Mouse (Mus musculus) macrophage (primary cell): ENCODE data around the gene Akt1. TPM values are rescaled to one million over a fixed set of nuclear protein-coding genes. Genes with fewer than 3 reads are reported as not detected.

Source experiments
- H3K27ac ChIP-seq: fragments of 350-480 bp; formaldehyde crosslinking; 2 replicates; pipeline ENCODE4 v1.9.0; 2021
- H3K36me3 ChIP-seq: fragments of 350-480 bp; formaldehyde crosslinking; 2 replicates; pipeline ENCODE4 v1.9.0; 2021; ENCODE audit errors: inconsistent target
- H3K4me3 ChIP-seq: fragments of 350-480 bp; formaldehyde crosslinking; 2 replicates; pipeline ENCODE4 v1.9.0; 2021; ENCODE audit errors: inconsistent target
- H3K79me2 ChIP-seq: fragments of 350-480 bp; formaldehyde crosslinking; 2 replicates; pipeline ENCODE4 v1.9.0; 2021; ENCODE audit errors: inconsistent target
- WGBS: methylation state at CpG from one replicate; pipeline ENCODE4 v1.1.7; 2026; ENCODE audit warnings: inconsistent platforms; ENCODE audit not compliant: missing documents; 5-methylcytosine and 5-hydroxymethylcytosine counted together
- polyA plus RNA-seq: library from polyadenylated mRNA; stranded (reverse); fragments of 250-400 nt; gene quantifications from 3 replicates; pipeline ENCODE4 v1.2.4, GENCODE M21; 2018; ENCODE audit warnings: inconsistent platforms

Gene Akt1
- polyA plus RNA-seq, 1 experiment from 2014 or later = 203 TPM

DNA sequence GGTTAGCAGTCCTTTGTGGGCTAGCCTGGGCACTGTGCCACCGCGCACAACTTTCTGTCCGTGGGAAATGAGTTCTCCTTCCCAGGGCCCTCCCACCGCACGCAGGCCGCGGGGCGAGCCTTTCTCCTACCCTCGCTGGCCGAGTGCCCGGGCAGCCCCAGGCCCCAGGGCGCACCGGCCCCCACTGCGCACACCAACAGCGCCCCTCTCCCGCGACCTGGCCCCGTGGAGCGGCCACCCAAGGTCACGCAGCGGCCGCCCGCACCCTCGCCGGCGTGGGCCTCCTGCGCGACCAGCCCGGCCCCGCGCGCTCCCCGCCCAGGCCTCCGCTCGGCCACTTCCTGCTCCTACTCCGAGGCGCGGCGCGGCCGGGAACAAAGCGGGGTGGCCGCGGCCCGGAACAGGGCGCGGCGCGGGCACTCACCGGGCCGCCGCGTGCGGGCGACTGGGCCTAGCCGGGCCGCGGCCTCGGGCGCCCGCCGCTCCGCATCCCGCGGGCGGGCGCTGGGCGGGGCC is 1.1 kb downstream of the Akt1 start:
- WGBS = under 1% methylated on average over 59 of the region's 68 CpGs
- peak overlapping the region; percentile 78 for H3K4me3 ChIP-seq
- peaks cover 5% of the 10 kb centered on the region; the same call in 1 of the 2 replicates for H3K36me3 ChIP-seq
- peak overlapping the region; percentile 70 for H3K27ac ChIP-seq
- H3K79me2 ChIP-seq = peaks cover 49% of the 10 kb centered on the region

DNA sequence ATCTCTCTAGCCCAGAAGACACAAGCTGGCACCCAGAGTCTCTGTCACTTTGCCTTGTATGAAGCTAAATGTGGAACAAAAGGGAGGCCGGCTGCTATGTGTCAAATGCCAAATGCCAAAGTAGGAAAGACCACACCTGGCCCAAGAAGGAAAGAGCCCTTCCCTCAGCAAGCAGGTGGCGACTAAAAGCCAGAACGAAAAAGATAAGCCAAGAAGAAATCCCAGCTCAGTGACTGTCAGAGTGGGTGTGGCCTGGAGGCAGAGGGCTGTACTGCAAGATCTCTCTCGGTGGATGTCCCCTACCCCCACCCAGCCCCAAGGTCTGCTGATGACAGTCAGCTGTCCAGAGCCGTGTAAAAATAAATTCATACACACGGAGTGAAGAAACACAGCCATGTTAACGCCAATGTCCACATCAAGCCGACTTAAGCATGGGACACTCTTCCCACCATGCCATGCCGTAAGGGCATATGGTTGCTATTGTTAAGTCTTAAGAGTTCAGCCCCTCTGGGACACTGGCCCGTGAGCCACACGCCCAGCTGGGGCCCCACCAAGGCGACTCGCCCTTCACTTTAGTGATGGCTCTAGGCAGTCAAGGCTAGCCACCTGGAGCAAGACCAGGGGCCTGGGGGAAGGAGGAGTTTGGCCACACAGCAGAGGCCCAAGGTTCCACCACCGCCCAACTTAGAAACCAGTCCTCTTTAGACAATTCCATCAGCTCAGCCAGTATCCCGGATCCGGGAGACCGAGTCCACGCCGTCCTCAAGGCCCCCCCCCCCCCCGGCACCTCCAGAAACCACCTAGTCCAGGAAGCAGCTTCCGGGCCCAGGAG is 1.7 kb downstream of the Akt1 start:
- Histone ChIP-seq H3K27ac (peak overlapping the region; percentile 70), H3K79me2 (peaks cover 56% of the 10 kb centered on the region), H3K4me3 (peak overlapping the region; percentile 78), H3K36me3 (peaks cover 5% of the 10 kb centered on the region; the same call in 1 of the 2 replicates)
- WGBS = 4% methylated on average over 20 of the region's 21 CpGs

GRCm38 (mm10) chr12:112671891-112672290 is 2.8 kb downstream of the Akt1 start:
- Histone ChIP-seq H3K79me2 (peaks cover 66% of the 10 kb centered on the region), H3K4me3 (no peak overlapping the region), H3K27ac (no peak overlapping the region), H3K36me3 (peaks cover 5% of the 10 kb centered on the region; the same call in 1 of the 2 replicates)
- WGBS = 90% methylated on average over 7 of the region's 7 CpGs

DNA sequence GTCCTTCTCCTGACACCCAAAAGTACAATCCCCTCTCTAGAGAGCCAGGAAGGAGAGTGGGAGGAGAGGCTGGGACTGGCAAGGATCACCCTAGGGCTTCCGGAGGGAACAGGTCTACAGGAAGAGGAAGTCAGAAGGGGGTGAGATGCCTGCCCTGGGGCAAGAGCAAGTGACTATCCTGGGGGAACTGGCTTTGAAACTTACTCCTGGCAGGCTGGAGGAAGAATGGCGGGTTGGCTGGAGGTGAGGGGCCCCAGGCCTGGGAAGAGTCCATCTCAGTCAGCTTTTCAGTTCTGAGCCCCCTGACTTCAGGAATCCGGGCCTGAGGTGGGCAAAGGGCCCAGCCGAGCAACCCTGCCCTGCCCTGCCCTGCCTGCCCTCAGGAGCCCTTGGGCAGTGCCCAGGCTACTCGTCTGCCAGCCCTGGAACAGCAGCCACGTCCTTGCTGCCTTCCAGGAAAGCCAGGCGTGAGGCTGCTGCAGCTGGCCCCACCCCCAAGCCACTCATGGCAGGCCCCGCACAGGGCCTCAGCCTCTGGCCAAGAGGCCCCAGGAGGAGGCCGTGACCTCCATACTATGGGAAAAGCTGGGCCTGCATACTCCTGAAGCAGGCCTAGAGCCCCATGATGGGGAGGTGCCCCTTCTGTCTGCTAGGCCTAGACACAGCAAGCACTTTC is 3.8 kb downstream of the Akt1 start:
- Histone ChIP-seq H3K36me3 (peaks cover 8% of the 10 kb centered on the region; the same call in 1 of the 2 replicates), H3K79me2 (peaks cover 77% of the 10 kb centered on the region), H3K4me3 (no peak overlapping the region), H3K27ac (no peak overlapping the region)
- WGBS = 72% methylated on average over 9 of the region's 9 CpGs

DNA sequence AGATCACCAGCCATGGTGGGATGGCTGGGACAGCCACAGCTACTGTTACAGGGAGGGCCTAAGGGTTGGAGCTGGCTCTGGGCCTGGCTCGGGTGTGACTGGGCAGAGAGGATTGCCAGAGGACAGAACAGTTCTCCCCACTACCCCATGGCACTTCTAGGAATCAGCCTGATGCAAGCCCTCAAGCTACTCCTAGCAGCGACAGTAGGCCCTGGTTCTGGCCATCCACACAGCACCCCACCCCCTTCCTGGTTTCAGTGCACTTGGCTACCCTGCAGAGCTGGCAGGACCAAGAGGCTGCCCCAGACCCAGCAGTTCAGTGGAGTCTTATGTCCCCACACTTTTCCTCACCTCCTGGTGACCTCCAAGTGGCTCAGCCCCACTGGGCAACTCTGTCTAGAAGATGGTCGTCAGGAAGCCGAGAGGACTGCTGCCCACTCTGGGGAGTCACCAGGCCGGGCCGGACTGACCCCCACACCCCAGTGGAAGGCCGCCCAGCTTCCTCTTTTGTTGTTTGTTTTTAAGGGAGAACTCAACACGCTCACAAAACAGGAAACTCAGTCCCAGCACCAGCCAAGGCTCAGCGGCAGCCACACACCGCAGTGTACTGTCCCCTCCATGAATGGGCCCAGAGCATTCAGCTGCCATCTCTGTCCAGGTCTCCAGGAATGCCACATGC is 6.9 kb downstream of the Akt1 start:
- 28% methylated on average over 10 of the region's 10 CpGs for WGBS
- Histone ChIP-seq H3K36me3 (peaks cover 16% of the 10 kb centered on the region; the same call in 1 of the 2 replicates), H3K27ac (peak overlapping the region; percentile 60), H3K4me3 (no peak overlapping the region; the same call in 1 of the 2 replicates), H3K79me2 (peaks cover 100% of the 10 kb centered on the region)

DNA sequence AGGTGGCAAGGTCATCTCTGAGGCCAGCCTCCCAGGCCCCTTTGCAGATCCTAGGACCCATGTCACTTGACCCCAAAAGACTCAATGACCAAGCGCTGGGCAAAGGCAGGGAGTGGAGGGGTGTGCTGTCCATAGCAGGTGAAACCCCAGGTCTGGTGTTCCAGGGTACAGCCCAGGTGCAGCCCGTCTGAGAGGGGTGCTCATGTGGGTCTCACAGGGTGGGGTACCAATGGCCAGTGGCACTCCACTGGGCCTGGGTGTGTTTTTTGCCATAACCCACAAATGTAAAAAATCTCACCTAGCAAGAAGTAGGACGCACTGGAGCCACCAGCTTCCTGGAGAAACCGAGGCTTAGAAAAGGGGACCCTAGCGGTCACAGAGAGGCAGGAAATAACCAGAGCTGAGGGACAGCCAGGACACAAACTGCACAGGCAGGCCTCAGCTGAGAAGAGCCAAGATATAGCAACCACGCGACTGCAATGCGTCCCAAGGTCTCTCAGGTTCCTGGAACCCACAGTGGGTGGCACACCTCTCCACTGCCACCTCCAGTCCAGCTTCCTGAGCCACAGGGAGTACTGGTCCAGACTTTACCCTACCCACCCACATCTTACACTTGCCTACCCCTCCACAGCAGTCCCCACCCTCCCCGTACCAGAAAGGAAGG is 8.7 kb downstream of the Akt1 start:
- peaks cover 100% of the 10 kb centered on the region for H3K79me2 ChIP-seq
- 86% methylated on average over 9 of the region's 9 CpGs for WGBS
- H3K27ac ChIP-seq = no peak overlapping the region
- no peak overlapping the region for H3K4me3 ChIP-seq
- peaks cover 29% of the 10 kb centered on the region for H3K36me3 ChIP-seq

GRCm38 (mm10) chr12:112665445-112665844 is 9.2 kb downstream of the Akt1 start:
- no peak overlapping the region for H3K27ac ChIP-seq
- H3K36me3 ChIP-seq = peaks cover 34% of the 10 kb centered on the region
- H3K4me3 ChIP-seq = no peak overlapping the region
- 64% methylated on average over 18 of the region's 18 CpGs for WGBS
- peaks cover 100% of the 10 kb centered on the region for H3K79me2 ChIP-seq

- peaks cover 42% of the 10 kb centered on the region for H3K36me3 ChIP-seq
- H3K4me3 ChIP-seq = no peak overlapping the region
- no peak overlapping the region for H3K27ac ChIP-seq
- WGBS = 82% methylated on average over 5 of the region's 5 CpGs
- peaks cover 98% of the 10 kb centered on the region for H3K79me2 ChIP-seq
Observed at GRCm38 (mm10) chr12:112664656-112665055, 10.0 kb downstream of the Akt1 start.

DNA sequence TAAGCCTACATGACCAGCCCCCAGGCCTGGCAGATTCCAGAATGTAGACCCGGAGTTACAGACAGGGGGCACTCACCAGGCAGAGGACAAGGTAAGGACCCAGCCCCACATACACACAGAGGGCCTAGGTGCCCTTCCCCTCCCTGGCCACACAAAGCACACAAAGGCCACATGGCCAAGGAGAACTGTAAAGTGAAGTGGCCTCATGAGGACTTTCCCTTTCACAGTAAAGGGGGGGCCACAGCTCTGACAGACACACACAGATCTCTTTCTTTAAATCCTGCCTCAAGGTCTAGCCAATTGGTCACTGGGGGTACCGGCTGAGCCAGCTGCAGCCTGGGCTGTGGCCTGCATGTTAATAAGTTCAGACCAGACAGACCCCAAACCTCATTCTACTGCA is 10.6 kb downstream of the Akt1 start:
- Histone ChIP-seq H3K79me2 (peaks cover 93% of the 10 kb centered on the region), H3K4me3 (no peak overlapping the region), H3K27ac (no peak overlapping the region), H3K36me3 (peaks cover 47% of the 10 kb centered on the region)
- 92% methylated on average over 2 of the region's 2 CpGs for WGBS

- no peak overlapping the region for H3K4me3 ChIP-seq
- H3K79me2 ChIP-seq = peaks cover 88% of the 10 kb centered on the region
- H3K27ac ChIP-seq = no peak overlapping the region
- WGBS = 88% methylated on average over 6 of the region's 12 CpGs
- peaks cover 47% of the 10 kb centered on the region for H3K36me3 ChIP-seq
Observed at GRCm38 (mm10) chr12:112663716-112664115, 11.0 kb downstream of the Akt1 start.

- Histone ChIP-seq H3K27ac (no peak overlapping the region), H3K36me3 (peaks cover 50% of the 10 kb centered on the region), H3K4me3 (no peak overlapping the region), H3K79me2 (peaks cover 84% of the 10 kb centered on the region)
- WGBS = 97% methylated on average over 11 of the region's 11 CpGs
Observed at GRCm38 (mm10) chr12:112663303-112663702, 11.4 kb downstream of the Akt1 start.

GRCm38 (mm10) chr12:112661851-112662250 is 12.8 kb downstream of the Akt1 start:
- H3K36me3 ChIP-seq = peaks cover 65% of the 10 kb centered on the region
- no peak overlapping the region for H3K4me3 ChIP-seq
- 94% methylated on average over 9 of the region's 9 CpGs for WGBS
- H3K27ac ChIP-seq = no peak overlapping the region
- peaks cover 70% of the 10 kb centered on the region for H3K79me2 ChIP-seq

DNA sequence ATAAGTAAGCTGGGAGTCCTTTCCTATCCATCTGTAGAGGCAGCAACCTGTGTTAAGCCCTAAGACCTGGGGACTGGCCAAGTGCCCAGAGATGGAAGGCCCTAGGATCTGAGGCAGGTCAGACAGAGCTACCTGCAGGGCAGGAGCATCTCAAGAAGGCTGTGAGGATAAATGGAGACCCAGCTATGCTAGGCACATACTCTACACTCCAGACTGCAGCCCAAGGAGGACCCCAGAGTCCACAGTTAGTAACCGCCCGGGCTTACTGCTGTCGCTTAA is 13.4 kb downstream of the Akt1 start:
- Histone ChIP-seq H3K79me2 (peaks cover 64% of the 10 kb centered on the region), H3K27ac (no peak overlapping the region), H3K36me3 (peaks cover 71% of the 10 kb centered on the region), H3K4me3 (no peak overlapping the region)
- WGBS = 100% methylated on average over 3 of the region's 3 CpGs

GRCm38 (mm10) chr12:112660576-112661326 is 13.9 kb downstream of the Akt1 start:
- peaks cover 72% of the 10 kb centered on the region for H3K36me3 ChIP-seq
- H3K79me2 ChIP-seq = peaks cover 59% of the 10 kb centered on the region
- 89% methylated on average over 5 of the region's 5 CpGs for WGBS
- H3K27ac ChIP-seq = no peak overlapping the region
- H3K4me3 ChIP-seq = no peak overlapping the region
